9 mouse cellular contexts compared by ENCODE assay signal in the genomic region with DNA sequence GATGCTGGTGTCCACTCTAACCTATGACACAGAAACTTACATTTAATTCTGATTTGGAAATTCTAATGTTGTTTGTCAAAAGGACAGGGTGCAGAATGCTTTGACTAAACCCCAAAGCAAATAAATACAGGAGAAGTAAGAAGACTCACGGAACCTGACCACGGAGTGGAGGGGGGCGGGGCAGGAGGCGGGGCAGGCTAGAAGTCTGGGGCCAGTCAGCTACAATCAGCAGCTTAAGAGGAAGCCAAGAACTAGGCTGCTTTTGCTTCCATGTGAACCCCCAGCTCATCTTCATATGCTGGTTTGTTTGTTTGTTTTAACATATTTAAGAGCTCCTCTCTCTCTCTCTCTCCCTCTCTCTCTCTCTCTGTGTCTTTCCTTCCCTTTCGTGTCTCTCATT.
DNase-seq lines count a peak whose midpoint lies in the region; ATAC-seq and TF ChIP-seq lines count a peak whose summit lies in the region.
"Had no signal": no experiment of that assay in that cellular context is flagged by ENCODE, and none has a peak within 500 bp of the region (broad histone marks: within the 10 kb centered on the region; RNA-seq: fewer than 3 reads in every experiment).

No protein-coding gene starts in this region.

- no peak overlapping the region for H3K27ac ChIP-seq in liver, embryonic 12.5 days

- DNase-seq in adrenal gland, postnatal 36 days = peak; percentile 14 to 41
- DNase-seq in adrenal gland, adult (ENCODE audit: inconsistent age in 2 of 2, low spot score in 1 of 2) = no peak
- DNase-seq in liver = peak; percentile 29
- DNase-seq in embryo, embryonic 10.5 days (ENCODE audit: low spot score) = peak; percentile 28
- DNase-seq in gastrocnemius, postnatal 25 days = no peak
- DNase-seq in lung, adult 2 months = no peak

- H3K27me3 ChIP-seq in liver, embryonic 12.5 days (replicated peaks) = no peaks in the 10 kb centered on the region

- TF ChIP-seq CTCF in lung, adult 2 months (IDR thresholded peaks at IDR 0.05; ENCODE audit: insufficient read depth, low read length) = no peak

- no peak for TF ChIP-seq POLR2A in lung, adult 2 months (IDR thresholded peaks at IDR 0.05; ENCODE audit: borderline replicate concordance, extremely low read depth, low read depth, low read length)

- H3K4me1 ChIP-seq in liver, embryonic 12.5 days = no peaks in the 10 kb centered on the region
- no peaks in the 10 kb centered on the region for H3K4me1 ChIP-seq in lung, adult 2 months (ENCODE audit: control insufficient read depth, insufficient read depth, low read length)

- no peak overlapping the region for H3K9ac ChIP-seq in liver, embryonic 12.5 days

- H3K4me3 ChIP-seq in liver, embryonic 12.5 days = no peak overlapping the region
- H3K4me3 ChIP-seq in lung, adult 2 months (replicated peaks; ENCODE audit: extremely low read depth, low read depth, low read length) = no peak overlapping the region

- WGBS in liver, embryonic 12.5 days (ENCODE audit: insufficient replicate concordance) = 11% methylated on average over 5 of the region's 5 CpGs
- WGBS in lung, adult 2 months = 14% methylated on average over 5 of the region's 5 CpGs

- ATAC-seq in liver, embryonic 12.5 days = no peak
- peak; percentile 83 for ATAC-seq in megakaryocyte progenitor cell, adult 5-6 weeks (replicated peaks; ENCODE audit: poor library complexity)
- ATAC-seq: intestine, postnatal 0 days had no signal

- H3K9me3 ChIP-seq in liver, embryonic 12.5 days (replicated peaks) = no peaks in the 10 kb centered on the region

- no peaks in the 10 kb centered on the region for H3K36me3 ChIP-seq in liver, embryonic 12.5 days

- no peak overlapping the region for H3K4me2 ChIP-seq in liver, embryonic 12.5 days

Comparison
In these comparisons a context has a peak if more than half of its experiments do, and no peak if none do; other contexts are left out.
1. DNase-seq: peak in adrenal gland, postnatal 36 days (2 of 2), liver (single experiment) and embryo, embryonic 10.5 days (single experiment); none in adrenal gland, adult (0 of 2), gastrocnemius, postnatal 25 days (single experiment) and lung, adult 2 months (single experiment).